Mouse (Mus musculus) intestine, embryonic 15.5 days (tissue): Measurements from ENCODE around the gene Asic4. TPM values are rescaled to one million over a fixed set of nuclear protein-coding genes. Genes with fewer than 3 reads are reported as not detected.

ENCODE experiments used
- ATAC-seq: fragments of 200-750 bp; cut with Nextera tagmentation; 2 replicates; pipeline ENCODE4 v1.8.0; 2017; ENCODE audit warnings: moderate TSS enrichment, moderate library complexity
- H3K27ac ChIP-seq: fragments of 300-500 bp; sonication (generic); 2 replicates; pipeline ENCODE4 v1.5.1; 2015; ENCODE audit warnings: mild to moderate bottlenecking, inconsistent platforms
- H3K27me3 ChIP-seq: fragments of 300-500 bp; sonication (generic); replicated peaks from 2 replicates; pipeline ENCODE4 v1.6.1; 2015; ENCODE audit warnings: inconsistent platforms
- H3K36me3 ChIP-seq: fragments of 300-500 bp; sonication (generic); 2 replicates; pipeline ENCODE4 v1.6.1; 2015; ENCODE audit warnings: inconsistent platforms
- H3K4me1 ChIP-seq: fragments of 300-500 bp; sonication (generic); replicated peaks from 2 replicates; pipeline ENCODE4 v1.6.1; 2015; ENCODE audit warnings: inconsistent platforms
- H3K4me2 ChIP-seq: fragments of 300-500 bp; sonication (generic); replicated peaks from 2 replicates; pipeline ENCODE4 v1.6.1; 2015; ENCODE audit warnings: mild to moderate bottlenecking, inconsistent platforms
- H3K4me3 ChIP-seq: fragments of 300-500 bp; sonication (generic); replicated peaks from 2 replicates; pipeline ENCODE4 v1.5.1; 2015; ENCODE audit warnings: inconsistent platforms
- H3K9ac ChIP-seq: fragments of 300-500 bp; sonication (generic); 2 replicates; pipeline ENCODE4 v1.6.1; 2015; ENCODE audit warnings: inconsistent platforms
- H3K9me3 ChIP-seq: fragments of 300-500 bp; sonication (generic); 2 replicates; pipeline ENCODE4 v1.6.1; 2016; ENCODE audit warnings: inconsistent platforms
- WGBS: fragments of 180-500 bp; shearing (Covaris S2); methylation state at CpG from one replicate; pipeline ENCODE4 v1.1.7; 2015; 5-methylcytosine and 5-hydroxymethylcytosine counted together
- polyA plus RNA-seq: library from polyadenylated mRNA; unstranded; fragments of >200 nt; fragmentation: Nextera tagmentation; extraction: Ambion mirVana; gene quantifications from 2 replicates; pipeline ENCODE4 v1.2.1, GENCODE M21; 2015

Asic4 gene
- polyA plus RNA-seq, 1 experiment from 2014 or later: 2.7 TPM

GRCm38 (mm10) chr1:75445751-75446611 is 4.3 kb upstream of the Asic4 start:
- peaks cover 2% of the 10 kb centered on the region; the same call in 1 of the 2 replicates for H3K36me3 ChIP-seq
- no peak overlapping the region for H3K9ac ChIP-seq
- H3K9me3 ChIP-seq: no peaks in the 10 kb centered on the region
- peak overlapping the region; percentile 21 for H3K4me3 ChIP-seq
- peak overlapping the region; percentile 51 for H3K4me2 ChIP-seq
- H3K27me3 ChIP-seq: peaks cover 57% of the 10 kb centered on the region
- under 1% methylated on average over 22 of the region's 22 CpGs for WGBS
- H3K27ac ChIP-seq: 0 out of 2 replicates have a peak overlapping the region, but pooled peaks have one; percentile 32
- peaks cover 55% of the 10 kb centered on the region for H3K4me1 ChIP-seq
- ATAC-seq: peak; percentile 54

DNA sequence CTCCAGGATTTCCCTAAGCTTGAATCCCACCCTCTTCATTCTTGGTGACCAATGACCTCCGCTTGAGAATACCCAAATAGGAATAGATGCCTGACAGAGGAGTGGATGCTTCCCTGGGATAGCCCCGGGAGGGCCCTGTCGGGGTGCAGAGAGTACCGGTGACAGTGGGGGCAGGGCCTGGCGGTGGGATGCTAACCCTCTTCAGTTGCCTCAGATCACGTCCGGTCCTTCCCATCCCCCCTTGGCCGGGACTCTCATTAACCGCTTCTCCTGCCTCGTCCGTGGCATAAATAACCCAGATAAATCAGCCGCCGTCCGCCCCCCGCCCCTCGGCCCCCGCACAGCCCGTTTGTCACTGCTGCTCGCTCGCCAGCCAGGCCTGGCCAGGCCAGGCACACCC is 3.6 kb upstream of the Asic4 start:
- no peaks in the 10 kb centered on the region for H3K9me3 ChIP-seq
- H3K9ac ChIP-seq: no peak overlapping the region
- 9% methylated on average over 20 of the region's 20 CpGs for WGBS
- peaks cover 64% of the 10 kb centered on the region for H3K27me3 ChIP-seq
- H3K36me3 ChIP-seq: peaks cover 2% of the 10 kb centered on the region; the same call in 1 of the 2 replicates
- ATAC-seq: no peak
- 0 out of 2 replicates have a peak overlapping the region, but pooled peaks have one; percentile 4 for H3K4me3 ChIP-seq
- peaks cover 55% of the 10 kb centered on the region for H3K4me1 ChIP-seq
- H3K4me2 ChIP-seq: peak overlapping the region; percentile 51
- no peak overlapping the region for H3K27ac ChIP-seq

- Histone ChIP-seq H3K4me2 (peak overlapping the region; percentile 51), H3K9me3 (no peaks in the 10 kb centered on the region), H3K9ac (no peak overlapping the region), H3K4me3 (no peak overlapping the region), H3K27ac (0 out of 2 replicates have a peak overlapping the region, but pooled peaks have one; percentile 9), H3K36me3 (no peaks in the 10 kb centered on the region), H3K4me1 (peaks cover 55% of the 10 kb centered on the region), H3K27me3 (peaks cover 72% of the 10 kb centered on the region)
- 8% methylated on average over 10 of the region's 10 CpGs for WGBS
- peak; percentile 19 for ATAC-seq
Observed at GRCm38 (mm10) chr1:75447265-75448051, 2.8 kb upstream of the Asic4 start.

DNA sequence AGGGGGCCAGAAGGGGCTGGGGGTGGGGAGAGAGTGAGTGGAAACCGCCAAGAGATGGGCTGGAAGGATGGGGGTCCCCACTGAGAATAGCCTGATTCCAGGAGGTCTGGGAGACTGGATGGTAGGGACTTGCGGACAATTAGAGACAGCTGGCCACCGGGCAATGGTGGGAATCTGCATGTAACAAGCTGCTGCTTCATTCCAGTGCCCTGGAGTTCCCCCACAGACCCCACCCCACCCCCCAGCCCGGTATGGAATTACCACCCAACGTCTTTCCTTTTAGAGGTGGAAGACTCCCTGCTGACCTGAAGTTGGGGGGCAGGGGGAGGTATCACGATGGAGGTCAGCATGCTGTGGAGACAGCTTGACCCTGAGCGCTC is 2.2 kb upstream of the Asic4 start:
- peaks cover 78% of the 10 kb centered on the region for H3K27me3 ChIP-seq
- peaks cover 55% of the 10 kb centered on the region for H3K4me1 ChIP-seq
- H3K9me3 ChIP-seq: no peaks in the 10 kb centered on the region
- 0 out of 2 replicates have a peak overlapping the region, but pooled peaks have one; percentile 41 for H3K4me2 ChIP-seq
- H3K36me3 ChIP-seq: no peaks in the 10 kb centered on the region
- H3K4me3 ChIP-seq: no peak overlapping the region
- WGBS: 2% methylated on average over 7 of the region's 7 CpGs
- no peak overlapping the region for H3K9ac ChIP-seq
- no peak for ATAC-seq
- no peak overlapping the region for H3K27ac ChIP-seq

DNA sequence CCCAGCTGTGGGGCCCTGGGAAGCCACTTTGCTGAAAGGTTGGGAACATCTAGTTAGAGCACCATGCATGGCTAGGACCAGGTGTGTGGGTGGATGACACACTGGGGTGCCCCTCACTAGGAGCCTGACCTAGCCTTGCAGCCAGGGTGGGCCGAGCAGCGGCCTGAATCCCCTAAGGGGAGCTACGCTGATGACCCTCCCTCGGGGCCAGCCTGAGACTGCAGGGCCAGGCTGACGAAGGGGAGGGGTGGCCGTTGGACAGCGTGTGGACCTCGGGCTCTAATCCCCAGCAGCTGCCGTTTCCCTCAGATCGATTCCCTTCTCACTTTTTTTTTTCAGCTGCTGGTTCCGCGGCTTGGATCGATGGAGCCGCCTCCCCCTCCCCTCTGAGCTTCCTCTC is 1.3 kb upstream of the Asic4 start:
- H3K4me1 ChIP-seq: peaks cover 55% of the 10 kb centered on the region

GRCm38 (mm10) chr1:75449377-75450135 is 680 bp upstream of the Asic4 start:
- peaks cover 81% of the 10 kb centered on the region for H3K27me3 ChIP-seq
- H3K4me2 ChIP-seq: peak overlapping the region; percentile 63

More for the DNA sequence above, 1.3 kb upstream of the Asic4 start:
- Histone ChIP-seq H3K27ac (no peak overlapping the region), H3K4me3 (no peak overlapping the region), H3K27me3 (peaks cover 83% of the 10 kb centered on the region), H3K4me2 (peak overlapping the region; percentile 19; the same call in 1 of the 2 replicates), H3K9me3 (no peaks in the 10 kb centered on the region), H3K36me3 (no peaks in the 10 kb centered on the region), H3K9ac (no peak overlapping the region; the same call in 1 of the 2 replicates)
- no peak for ATAC-seq
- 5% methylated on average over 14 of the region's 14 CpGs for WGBS

DNA sequence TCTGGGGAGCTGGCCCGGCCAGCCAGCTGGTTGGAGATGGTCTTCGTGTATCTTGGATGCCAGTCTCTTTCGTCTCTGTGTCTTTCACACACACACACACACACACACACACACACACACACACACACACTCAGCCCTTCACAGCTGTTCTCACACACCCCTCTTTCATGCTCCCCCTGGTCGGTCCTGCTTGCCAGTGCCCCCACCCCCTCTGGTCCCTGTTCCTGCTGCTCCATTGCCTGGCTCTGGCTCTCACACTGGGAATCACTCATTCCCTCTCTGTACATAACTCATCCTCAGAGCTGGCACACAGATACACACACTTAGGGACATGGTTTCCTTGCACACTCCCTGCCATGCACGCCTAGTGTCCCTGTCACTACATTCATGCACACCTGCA is 1.7 kb downstream of the Asic4 start:
- no peak overlapping the region for H3K4me3 ChIP-seq
- WGBS: 65% methylated on average over 5 of the region's 5 CpGs
- H3K9ac ChIP-seq: no peak overlapping the region
- peaks cover 41% of the 10 kb centered on the region for H3K4me1 ChIP-seq
- no peak overlapping the region for H3K4me2 ChIP-seq
- no peak overlapping the region for H3K27ac ChIP-seq
- H3K9me3 ChIP-seq: no peaks in the 10 kb centered on the region
- no peak for ATAC-seq
- no peaks in the 10 kb centered on the region for H3K36me3 ChIP-seq
- peaks cover 72% of the 10 kb centered on the region for H3K27me3 ChIP-seq

More at GRCm38 (mm10) chr1:75449377-75450135, 680 bp upstream of the Asic4 start:
- no peaks in the 10 kb centered on the region for H3K36me3 ChIP-seq
- H3K9ac ChIP-seq: no peak overlapping the region
- H3K4me1 ChIP-seq: peaks cover 55% of the 10 kb centered on the region
- 11% methylated on average over 8 of the region's 8 CpGs for WGBS
- H3K9me3 ChIP-seq: no peaks in the 10 kb centered on the region
- no peak for ATAC-seq
- H3K27ac ChIP-seq: no peak overlapping the region
- H3K4me3 ChIP-seq: peak overlapping the region; percentile 29; the same call in 1 of the 2 replicates

- Histone ChIP-seq H3K9me3 (no peaks in the 10 kb centered on the region), H3K27ac (no peak overlapping the region), H3K9ac (no peak overlapping the region), H3K4me1 (peaks cover 26% of the 10 kb centered on the region), H3K27me3 (peaks cover 55% of the 10 kb centered on the region), H3K4me2 (no peak overlapping the region), H3K36me3 (no peaks in the 10 kb centered on the region), H3K4me3 (no peak overlapping the region)
- no peak for ATAC-seq
- WGBS: 78% methylated on average over 3 of the region's 3 CpGs
Observed at GRCm38 (mm10) chr1:75455433-75455832, 5.2 kb downstream of the Asic4 start.

DNA sequence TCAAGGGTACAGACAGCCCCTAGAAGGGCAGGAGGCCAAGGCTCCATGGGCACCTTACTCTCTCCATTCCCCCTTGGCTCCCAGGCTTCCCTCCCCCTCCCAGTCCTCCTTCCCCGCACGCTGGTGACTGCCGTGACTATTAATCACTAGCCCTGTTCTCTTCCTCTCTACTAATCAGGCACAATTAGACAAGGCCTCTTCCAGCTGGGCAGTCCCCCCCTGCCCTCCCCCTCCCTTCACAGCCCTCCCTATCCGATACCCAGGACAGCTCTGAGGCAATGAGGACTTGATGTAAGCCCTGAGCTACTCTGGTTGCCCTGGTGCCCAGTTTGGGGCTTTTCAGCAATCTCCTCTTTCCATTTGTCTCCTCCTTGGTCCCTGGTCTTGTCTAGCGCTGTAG is 5.7 kb downstream of the Asic4 start:
- H3K27me3 ChIP-seq: peaks cover 50% of the 10 kb centered on the region
- no peak overlapping the region for H3K4me3 ChIP-seq
- H3K4me1 ChIP-seq: peaks cover 21% of the 10 kb centered on the region
- no peak overlapping the region for H3K4me2 ChIP-seq
- no peak for ATAC-seq
- H3K27ac ChIP-seq: no peak overlapping the region
- H3K9ac ChIP-seq: no peak overlapping the region
- 46% methylated on average over 5 of the region's 5 CpGs for WGBS
- H3K36me3 ChIP-seq: no peaks in the 10 kb centered on the region
- no peaks in the 10 kb centered on the region for H3K9me3 ChIP-seq

GRCm38 (mm10) chr1:75456746-75457564 is 6.7 kb downstream of the Asic4 start:
- Histone ChIP-seq H3K4me1 (peaks cover 20% of the 10 kb centered on the region), H3K27me3 (peaks cover 40% of the 10 kb centered on the region), H3K9me3 (no peaks in the 10 kb centered on the region), H3K36me3 (no peaks in the 10 kb centered on the region), H3K4me2 (no peak overlapping the region), H3K27ac (no peak overlapping the region), H3K4me3 (no peak overlapping the region), H3K9ac (no peak overlapping the region)
- WGBS: 18% methylated on average over 14 of the region's 14 CpGs
- no peak for ATAC-seq

DNA sequence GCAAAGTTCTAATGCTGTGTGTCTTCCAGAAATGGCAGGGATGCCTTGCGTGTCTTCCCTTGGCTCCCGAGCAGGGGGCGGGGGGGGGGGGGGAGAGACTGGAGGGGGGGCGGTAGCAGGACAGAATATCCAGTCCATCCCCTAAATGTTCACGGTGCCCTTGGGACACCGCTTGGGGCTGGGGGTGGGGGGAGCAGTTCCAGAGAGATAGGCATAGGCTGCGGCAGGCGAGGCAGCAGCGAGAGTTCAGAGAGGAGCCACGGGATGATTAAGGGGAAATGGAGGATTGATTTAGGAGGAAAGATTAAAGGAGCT is 7.4 kb downstream of the Asic4 start:
- Histone ChIP-seq H3K27ac (peak overlapping the region; percentile 81), H3K4me1 (peaks cover 20% of the 10 kb centered on the region), H3K9ac (no peak overlapping the region), H3K27me3 (peaks cover 32% of the 10 kb centered on the region), H3K4me3 (no peak overlapping the region), H3K36me3 (no peaks in the 10 kb centered on the region), H3K4me2 (peak overlapping the region; percentile 75; the same call in 1 of the 2 replicates), H3K9me3 (no peaks in the 10 kb centered on the region)
- 8% methylated on average over 8 of the region's 10 CpGs for WGBS
- ATAC-seq: 0 out of 2 replicates have a peak, but pooled peaks have one; percentile 3
